Mouse (Mus musculus) G1E-ER4 (cell line): ENCODE measurements around the gene Lrrc74a. TPM values are rescaled to one million over a fixed set of nuclear protein-coding genes. Genes with fewer than 3 reads are reported as not detected.

Experiments
- GATA1 ChIP-seq: IDR thresholded peaks from one replicate; pipeline ENCODE4 v1.8.0; 2012; ENCODE audit warnings: low read length, inconsistent platforms
- polyA plus RNA-seq: library from polyadenylated mRNA; stranded (reverse); fragments of >175 nt; gene quantifications from 2 replicates; pipeline ENCODE4 v1.2.3, GENCODE M21; 2012

The Lrrc74a gene
- polyA plus RNA-seq, 1 experiment, result not detected

- no peak for TF ChIP-seq GATA1
These were observed 36.1 kb downstream of the Lrrc74a start for GRCm38 (mm10) chr12:86770261-86770670.

GRCm38 (mm10) chr12:86770927-86771326 is 36.8 kb downstream of the Lrrc74a start:
- no peak for TF ChIP-seq GATA1

GRCm38 (mm10) chr12:86771823-86772427 is 37.8 kb downstream of the Lrrc74a start:
- TF ChIP-seq GATA1, result no peak

- TF ChIP-seq GATA1, result no peak
These were observed 38.4 kb downstream of the Lrrc74a start for GRCm38 (mm10) chr12:86772551-86772950.

- TF ChIP-seq GATA1, result no peak
These were observed 41.6 kb downstream of the Lrrc74a start for GRCm38 (mm10) chr12:86775561-86776280.

GRCm38 (mm10) chr12:86776341-86776860 is 42.2 kb downstream of the Lrrc74a start:
- TF ChIP-seq GATA1, result no peak

- no peak for TF ChIP-seq GATA1
These were observed 44.4 kb downstream of the Lrrc74a start for GRCm38 (mm10) chr12:86778531-86778930.

- no peak for TF ChIP-seq GATA1
These were observed 45.2 kb downstream of the Lrrc74a start for GRCm38 (mm10) chr12:86779206-86779989.

GRCm38 (mm10) chr12:86781654-86782202 is 47.6 kb downstream of the Lrrc74a start:
- no peak for TF ChIP-seq GATA1

- TF ChIP-seq GATA1, result no peak
These were observed 52.2 kb downstream of the Lrrc74a start for GRCm38 (mm10) chr12:86786149-86787019.

- TF ChIP-seq GATA1, result no peak
These were observed 52.9 kb downstream of the Lrrc74a start for GRCm38 (mm10) chr12:86787020-86787553.

GRCm38 (mm10) chr12:86790100-86790848 is 56.1 kb downstream of the Lrrc74a start:
- TF ChIP-seq GATA1, result no peak

- TF ChIP-seq GATA1, result no peak
These were observed 56.6 kb downstream of the Lrrc74a start for GRCm38 (mm10) chr12:86790849-86791127.

GRCm38 (mm10) chr12:86791987-86792386 is 57.8 kb downstream of the Lrrc74a start:
- no peak for TF ChIP-seq GATA1

- TF ChIP-seq GATA1, result no peak
These were observed 59.7 kb downstream of the Lrrc74a start for GRCm38 (mm10) chr12:86793830-86794229.
